Mouse (Mus musculus) limb, embryonic 10.5 days (tissue): Measurements from ENCODE around the gene Slc23a2. TPM values are rescaled to one million over a fixed set of nuclear protein-coding genes. Genes with fewer than 3 reads are reported as not detected.

Experiments
- DNase-seq: peaks from one replicate; pipeline ENCODE4 v3.0.0-alpha.2; 2017; ENCODE audit warnings: low spot score
- H3K27ac ChIP-seq: fragments of 300-500 bp; sonication (generic); 2 replicates; pipeline ENCODE4 v1.5.1; 2016; ENCODE audit warnings: mild to moderate bottlenecking
- H3K27me3 ChIP-seq: fragments of 300-500 bp; sonication (generic); 2 replicates; pipeline ENCODE4 v1.6.1; 2016; ENCODE audit warnings: low read depth, mild to moderate bottlenecking; ENCODE audit not compliant: poor library complexity, severe bottlenecking
- H3K36me3 ChIP-seq: fragments of 300-500 bp; sonication (generic); 2 replicates; pipeline ENCODE4 v1.6.1; 2016; ENCODE audit warnings: mild to moderate bottlenecking, moderate library complexity
- H3K4me1 ChIP-seq: fragments of 300-500 bp; sonication (generic); 2 replicates; pipeline ENCODE4 v1.6.1; 2016
- H3K4me3 ChIP-seq: fragments of 300-500 bp; sonication (generic); 2 replicates; pipeline ENCODE4 v1.5.1; 2016; ENCODE audit warnings: mild to moderate bottlenecking, moderate library complexity
- H3K9me3 ChIP-seq: fragments of 300-500 bp; sonication (generic); replicated peaks from 2 replicates; pipeline ENCODE4 v1.6.1; 2016; ENCODE audit warnings: mild to moderate bottlenecking
- WGBS: fragments of 180-500 bp; shearing (Covaris S2); methylation state at CpG from one replicate; pipeline ENCODE4 v1.1.7; 2016; 5-methylcytosine and 5-hydroxymethylcytosine counted together
- polyA plus RNA-seq: library from polyadenylated mRNA; unstranded; fragments of >200 nt; fragmentation: Nextera tagmentation; extraction: Ambion mirVana; gene quantifications from 2 replicates; pipeline ENCODE4 v1.2.1, GENCODE M21; 2016

The Slc23a2 gene
- polyA plus RNA-seq: 8.1 and 9.8 TPM in 2 replicates

DNA sequence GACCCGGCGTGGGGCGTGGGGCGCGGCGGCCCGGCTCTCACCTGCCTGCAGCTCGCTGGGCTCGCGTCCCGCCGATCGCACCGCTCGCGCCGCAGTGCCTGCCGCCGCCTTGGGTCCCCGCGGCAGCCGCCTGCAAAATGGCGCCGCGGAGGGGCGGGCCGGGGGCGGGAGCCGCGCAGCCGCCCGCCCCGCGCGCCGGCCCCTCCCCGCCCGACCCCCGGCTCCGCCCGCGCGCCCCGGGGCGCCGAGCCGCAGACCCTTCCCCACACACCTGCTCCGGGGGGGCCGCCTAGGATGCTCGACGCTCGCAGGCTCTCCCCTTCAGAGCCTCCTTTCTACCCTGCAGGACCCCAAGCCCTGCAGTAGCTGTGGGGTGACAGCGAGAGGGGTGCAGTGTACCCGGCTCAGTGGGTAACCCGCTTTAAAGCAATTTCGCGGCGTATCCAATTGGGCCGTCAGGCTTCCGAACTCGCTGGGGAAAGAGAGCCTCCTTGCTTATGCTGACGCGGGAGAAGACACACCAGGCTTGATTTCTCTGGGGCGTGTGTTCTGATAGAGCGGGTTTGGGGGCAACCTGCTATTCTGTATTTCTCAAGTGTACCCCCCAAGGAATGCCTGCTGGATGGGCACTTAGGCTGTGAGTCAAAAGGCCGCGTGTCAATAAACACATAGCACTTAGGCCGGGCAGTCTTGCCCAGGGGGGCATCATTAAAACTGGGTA, at the start of gene Slc23a2:
Gene Slc23a2 (minus strand): TSS at position 138 of the 721 bp plus-strand sequence.
- Histone ChIP-seq H3K27me3 (peaks cover 28% of the 10 kb centered on the region), H3K9me3 (no peaks in the 10 kb centered on the region), H3K4me1 (peaks cover 20% of the 10 kb centered on the region), H3K27ac (peak within 1 kb of the TSS; percentile 83), H3K36me3 (peaks cover 8% of the 10 kb centered on the region), H3K4me3 (peak within 1 kb of the TSS; percentile 85)
- peak; percentile 72 for DNase-seq
- WGBS: 1% methylated on average over 68 of the region's 68 CpGs

DNA sequence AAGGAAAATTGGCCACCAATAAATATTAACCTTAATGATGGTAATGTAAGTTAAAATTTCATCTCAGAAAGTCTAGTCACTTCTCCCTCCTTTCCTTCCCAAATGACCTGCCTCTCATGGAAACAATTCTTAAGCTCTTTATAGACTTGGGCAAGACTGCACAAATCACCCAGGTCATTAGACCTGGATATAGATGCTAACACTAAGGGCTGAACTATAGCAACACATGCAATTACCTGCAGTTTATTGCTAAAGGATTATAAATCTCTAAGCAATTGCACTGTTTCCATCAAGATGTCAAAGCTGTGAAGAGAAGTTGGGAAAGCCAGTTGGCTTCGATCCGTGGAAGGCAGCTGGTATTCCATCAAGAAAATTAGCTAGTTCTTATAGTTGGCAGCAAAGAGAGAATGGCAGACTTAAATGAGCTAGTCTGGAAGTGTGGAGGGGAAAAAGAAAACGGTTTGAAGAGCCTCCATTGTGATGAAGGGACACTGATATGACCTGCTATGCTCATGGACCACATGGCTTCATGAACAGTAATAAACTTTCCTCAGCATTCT, 45.8 kb upstream of the Slc23a2 start:
- H3K36me3 ChIP-seq: no peaks in the 10 kb centered on the region
- DNase-seq: no peak
- no peak overlapping the region for H3K27ac ChIP-seq
- H3K4me1 ChIP-seq: no peaks in the 10 kb centered on the region
- H3K9me3 ChIP-seq: no peaks in the 10 kb centered on the region
- 78% methylated on average over 3 of the region's 3 CpGs for WGBS
- no peak overlapping the region for H3K4me3 ChIP-seq
- H3K27me3 ChIP-seq: no peaks in the 10 kb centered on the region

DNA sequence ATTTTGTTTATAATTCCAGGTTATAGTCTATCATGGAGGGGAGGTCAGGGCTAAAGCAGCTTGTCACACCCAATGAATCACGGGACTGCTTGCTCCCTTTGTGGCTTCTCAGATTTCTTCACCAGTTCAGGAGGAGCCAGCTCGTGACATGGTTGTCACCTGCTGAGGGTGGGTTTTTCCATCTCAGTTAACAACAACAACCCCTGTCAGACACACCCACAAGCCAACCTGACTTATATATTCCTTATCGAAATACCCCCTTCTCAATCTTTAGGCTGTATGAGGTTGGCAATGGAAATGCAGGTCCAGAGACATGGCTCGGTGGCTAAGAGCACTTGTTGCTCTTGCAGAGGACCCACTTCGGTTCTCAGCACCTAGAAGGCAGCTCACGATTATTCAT, 39.0 kb upstream of the Slc23a2 start:
- no peak for DNase-seq

DNA sequence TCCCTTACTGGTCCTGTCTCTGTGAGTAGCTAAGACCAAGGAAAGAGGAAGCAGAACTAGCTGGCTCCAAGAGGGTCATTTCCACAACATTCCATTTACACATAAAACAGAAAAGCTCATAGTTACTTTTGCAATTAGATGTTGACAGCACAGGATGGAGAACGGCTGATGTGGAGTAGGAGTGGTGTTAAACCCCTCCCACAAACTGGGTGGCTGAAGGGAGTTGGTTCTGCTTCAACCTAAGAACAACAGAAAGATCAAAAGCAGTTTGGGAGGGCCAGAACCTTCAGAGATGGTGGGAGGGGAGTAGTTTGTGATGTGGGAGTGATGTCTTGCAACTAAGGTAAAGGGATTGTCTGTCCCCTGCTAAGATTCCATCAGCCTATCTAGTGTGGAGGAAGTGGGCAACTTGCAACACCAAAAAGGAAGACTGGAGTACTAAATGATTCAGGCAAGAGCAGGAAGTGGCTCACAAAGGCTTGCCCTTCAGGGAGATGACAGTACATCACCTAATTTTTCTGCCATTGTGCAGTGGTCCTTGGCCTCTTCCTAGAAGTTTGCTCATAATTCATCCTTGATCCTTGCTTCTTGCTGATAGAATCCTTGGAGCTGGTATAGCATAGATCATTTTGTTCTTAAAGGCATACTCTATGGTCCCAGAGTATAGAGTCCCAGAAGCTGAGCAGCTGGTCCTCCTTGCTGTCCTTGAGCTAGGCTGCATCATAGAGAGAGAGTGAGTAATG, 35.7 kb upstream of the Slc23a2 start:
- no peaks in the 10 kb centered on the region for H3K9me3 ChIP-seq
- 14% methylated on average over 1 of the region's 1 CpGs for WGBS
- H3K27me3 ChIP-seq: no peaks in the 10 kb centered on the region
- no peak for DNase-seq
- no peak overlapping the region for H3K27ac ChIP-seq
- H3K4me3 ChIP-seq: no peak overlapping the region
- H3K4me1 ChIP-seq: no peaks in the 10 kb centered on the region
- H3K36me3 ChIP-seq: no peaks in the 10 kb centered on the region

More for the DNA sequence above, 39.0 kb upstream of the Slc23a2 start:
- Histone ChIP-seq H3K4me1 (no peaks in the 10 kb centered on the region), H3K27me3 (no peaks in the 10 kb centered on the region), H3K9me3 (no peaks in the 10 kb centered on the region), H3K36me3 (no peaks in the 10 kb centered on the region), H3K4me3 (no peak overlapping the region), H3K27ac (no peak overlapping the region)
- WGBS: 67% methylated on average over 6 of the region's 6 CpGs

DNA sequence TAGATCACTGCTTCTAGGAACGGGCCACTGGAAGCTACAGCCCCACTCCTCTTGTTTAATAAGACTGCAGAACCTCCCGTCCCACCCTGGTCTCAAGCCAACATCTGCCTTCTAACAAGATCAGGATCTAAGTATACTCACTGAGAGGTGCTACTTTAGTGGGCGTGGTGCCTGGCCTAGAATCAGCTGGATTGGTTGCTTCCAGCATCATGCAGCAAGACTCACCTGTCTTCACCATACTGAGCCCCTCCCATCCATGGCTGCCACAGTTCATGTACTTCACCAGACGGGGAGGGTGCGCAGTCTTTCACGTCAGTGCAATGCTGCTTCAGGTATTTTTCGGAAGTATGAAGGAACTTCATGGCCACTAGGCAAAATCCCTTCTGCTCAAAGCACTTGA, 34.5 kb upstream of the Slc23a2 start:
- H3K9me3 ChIP-seq: no peaks in the 10 kb centered on the region
- 87% methylated on average over 7 of the region's 7 CpGs for WGBS
- no peak overlapping the region for H3K27ac ChIP-seq
- no peaks in the 10 kb centered on the region for H3K4me1 ChIP-seq
- no peak overlapping the region for H3K4me3 ChIP-seq
- H3K27me3 ChIP-seq: no peaks in the 10 kb centered on the region
- H3K36me3 ChIP-seq: no peaks in the 10 kb centered on the region
- no peak for DNase-seq

DNA sequence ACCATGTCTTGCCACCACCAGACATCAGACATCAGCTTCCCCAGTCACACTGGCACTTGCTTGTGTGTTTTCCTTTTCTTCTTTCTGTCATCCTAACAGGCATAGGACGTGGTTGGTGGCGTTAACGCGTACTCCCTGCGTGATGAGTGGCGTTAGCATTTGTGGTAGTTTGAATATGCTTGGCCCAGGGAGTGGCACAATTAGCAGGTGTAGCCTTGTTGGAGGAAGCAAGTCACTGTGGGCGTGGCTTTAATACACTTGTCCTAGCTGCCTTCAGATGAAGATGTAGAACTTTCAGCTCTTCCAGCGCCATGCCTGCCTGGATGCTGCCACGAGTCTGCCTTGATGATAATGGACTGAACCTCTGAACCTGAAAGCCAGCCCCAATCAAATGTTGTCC, 32.5 kb upstream of the Slc23a2 start:
- Histone ChIP-seq H3K27ac (no peak overlapping the region), H3K4me1 (no peaks in the 10 kb centered on the region), H3K9me3 (no peaks in the 10 kb centered on the region), H3K4me3 (no peak overlapping the region), H3K36me3 (no peaks in the 10 kb centered on the region), H3K27me3 (no peaks in the 10 kb centered on the region)
- no peak for DNase-seq
- 93% methylated on average over 9 of the region's 9 CpGs for WGBS

DNA sequence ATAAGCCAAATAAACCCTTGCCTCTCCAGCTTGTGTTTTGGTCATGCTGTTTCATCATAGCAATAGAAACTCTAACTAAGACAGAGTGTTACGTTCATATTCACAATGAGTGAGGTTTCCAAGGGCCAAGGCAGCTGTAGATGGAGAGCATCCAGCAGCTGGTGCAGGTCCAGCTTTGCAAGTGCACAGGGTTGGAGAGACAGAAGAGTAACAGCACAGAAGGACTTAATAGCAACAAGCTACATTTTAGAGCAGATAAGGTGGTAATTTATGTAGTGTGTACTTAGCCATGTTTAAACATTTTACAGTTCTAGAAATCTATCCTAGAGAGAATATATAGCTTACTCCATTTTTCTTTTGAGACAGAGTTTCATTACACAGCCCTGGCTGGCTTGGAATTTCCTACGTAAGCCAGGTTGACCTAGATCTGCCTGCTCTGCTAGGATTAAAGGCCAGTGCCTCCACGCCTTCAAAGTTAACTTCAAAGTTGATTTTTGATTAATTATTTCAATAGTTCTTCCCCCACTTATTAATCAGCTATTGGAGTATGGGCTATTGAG, 31.5 kb upstream of the Slc23a2 start:
- WGBS: 87% methylated on average over 3 of the region's 3 CpGs
- Histone ChIP-seq H3K4me1 (no peaks in the 10 kb centered on the region), H3K27ac (no peak overlapping the region), H3K36me3 (no peaks in the 10 kb centered on the region), H3K27me3 (no peaks in the 10 kb centered on the region), H3K4me3 (no peak overlapping the region), H3K9me3 (no peaks in the 10 kb centered on the region)
- DNase-seq: no peak

DNA sequence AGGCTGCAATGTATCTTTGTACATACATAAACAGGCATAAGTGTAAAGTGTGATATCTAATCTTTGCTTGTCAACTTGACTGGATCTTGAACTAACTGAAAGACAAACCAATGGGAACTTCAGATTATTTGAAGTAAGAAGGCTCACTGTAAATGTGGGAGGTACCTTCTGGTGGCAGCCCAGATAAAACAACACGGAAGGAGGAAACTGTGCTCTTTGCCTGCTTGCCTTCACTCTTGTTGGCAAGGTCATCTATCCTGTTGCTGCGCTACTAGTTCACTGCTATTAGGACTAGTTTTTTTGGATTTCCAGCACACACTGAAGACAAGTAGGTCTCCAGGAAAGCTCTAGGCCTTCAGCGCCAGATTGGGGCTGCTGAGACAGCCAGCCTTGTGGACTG, 29.1 kb upstream of the Slc23a2 start:
- no peaks in the 10 kb centered on the region for H3K9me3 ChIP-seq
- DNase-seq: no peak
- H3K27ac ChIP-seq: no peak overlapping the region
- no peaks in the 10 kb centered on the region for H3K36me3 ChIP-seq
- no peak overlapping the region for H3K4me3 ChIP-seq
- no peaks in the 10 kb centered on the region for H3K27me3 ChIP-seq
- WGBS: 93% methylated on average over 3 of the region's 3 CpGs
- no peaks in the 10 kb centered on the region for H3K4me1 ChIP-seq

DNA sequence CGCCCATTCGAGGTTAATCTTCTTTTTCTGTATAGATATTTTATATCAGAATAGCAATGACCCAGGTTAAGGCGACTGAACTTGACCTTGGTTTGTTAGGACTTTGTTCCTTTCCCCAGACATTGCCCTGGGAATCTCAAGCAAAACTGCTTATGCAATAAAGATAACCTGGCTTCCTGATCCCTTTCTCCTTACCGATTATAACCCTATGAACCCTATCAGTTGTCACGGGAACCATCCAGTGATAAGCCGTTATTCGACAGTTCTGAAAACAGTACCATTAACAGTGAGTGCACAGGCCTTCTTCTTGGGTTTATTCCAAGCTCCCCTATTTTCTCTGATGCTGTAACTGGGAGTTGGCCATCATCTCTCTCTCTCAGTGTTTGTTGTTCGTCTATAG, 27.0 kb upstream of the Slc23a2 start:
- DNase-seq: no peak
- no peak overlapping the region for H3K27ac ChIP-seq
- WGBS: 88% methylated on average over 8 of the region's 8 CpGs

DNA sequence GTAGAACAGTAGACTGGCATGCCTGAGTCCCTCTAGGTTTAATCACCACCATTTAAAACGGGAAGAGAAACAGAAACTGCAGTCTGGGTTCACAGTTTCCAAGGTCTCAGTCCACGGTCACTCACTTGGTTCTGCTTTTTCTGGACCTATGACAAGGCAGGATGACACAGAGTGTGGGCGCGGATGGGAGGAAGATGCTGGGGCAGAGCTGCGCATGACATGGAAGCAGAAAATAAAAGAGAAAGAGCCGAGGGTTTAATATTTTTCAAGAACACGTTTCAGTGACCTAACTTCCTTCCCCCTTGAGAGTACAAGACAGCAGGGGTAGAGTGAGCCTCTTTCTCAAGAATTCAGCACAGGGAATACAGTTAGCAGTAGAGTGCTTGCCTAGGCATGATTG, 24.2 kb upstream of the Slc23a2 start:
- WGBS: 87% methylated on average over 7 of the region's 7 CpGs
- DNase-seq: no peak
- Histone ChIP-seq H3K27ac (no peak overlapping the region), H3K4me3 (no peak overlapping the region), H3K36me3 (no peaks in the 10 kb centered on the region), H3K9me3 (no peaks in the 10 kb centered on the region), H3K4me1 (no peaks in the 10 kb centered on the region), H3K27me3 (no peaks in the 10 kb centered on the region)

More for the DNA sequence above, 27.0 kb upstream of the Slc23a2 start:
- H3K4me1 ChIP-seq: no peaks in the 10 kb centered on the region
- no peak overlapping the region for H3K4me3 ChIP-seq
- no peaks in the 10 kb centered on the region for H3K27me3 ChIP-seq
- H3K9me3 ChIP-seq: no peaks in the 10 kb centered on the region
- no peaks in the 10 kb centered on the region for H3K36me3 ChIP-seq

DNA sequence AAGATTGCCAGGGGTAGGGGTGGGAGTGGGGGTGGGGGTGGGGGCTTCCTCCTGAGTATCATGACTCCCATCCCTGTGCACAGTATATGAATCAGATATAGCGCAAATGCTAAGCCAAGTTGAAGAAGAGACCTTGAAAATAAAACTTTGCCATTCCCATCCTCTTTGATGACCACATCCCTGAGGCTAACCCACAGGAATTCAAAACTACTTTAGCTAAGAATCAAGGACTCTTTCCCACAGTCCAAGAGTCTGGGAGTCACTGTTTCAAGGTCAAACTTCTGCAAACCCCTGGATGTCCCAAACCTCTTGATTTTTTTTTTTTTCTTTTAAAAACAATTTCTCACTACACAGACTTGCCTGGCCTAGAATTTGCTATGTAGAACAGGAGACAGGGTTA, 18.7 kb upstream of the Slc23a2 start:
- no peaks in the 10 kb centered on the region for H3K36me3 ChIP-seq
- H3K4me3 ChIP-seq: no peak overlapping the region
- H3K4me1 ChIP-seq: no peaks in the 10 kb centered on the region
- 100% methylated on average over 1 of the region's 1 CpGs for WGBS
- no peak overlapping the region for H3K27ac ChIP-seq
- H3K27me3 ChIP-seq: no peaks in the 10 kb centered on the region
- DNase-seq: no peak
- no peaks in the 10 kb centered on the region for H3K9me3 ChIP-seq

DNA sequence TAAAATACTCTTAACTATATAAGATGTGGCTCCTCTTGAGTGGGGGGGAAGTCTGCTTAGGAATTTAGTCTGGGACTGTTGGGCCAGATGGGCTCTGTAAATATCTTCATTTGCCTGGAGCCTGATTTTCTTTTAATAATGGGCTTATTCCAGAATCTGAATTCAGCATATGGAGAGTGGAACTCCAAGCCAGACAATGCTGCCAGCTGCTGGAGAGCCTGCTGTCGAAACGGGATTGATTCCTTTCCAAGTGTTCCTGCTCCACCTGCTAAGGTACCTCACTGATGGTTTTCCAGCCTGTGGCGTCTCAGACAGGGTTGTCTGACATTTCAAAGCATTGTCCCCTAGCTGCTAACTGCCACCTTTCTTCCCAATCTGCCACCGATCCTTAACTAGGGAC, 12.6 kb upstream of the Slc23a2 start:
- no peaks in the 10 kb centered on the region for H3K27me3 ChIP-seq
- no peaks in the 10 kb centered on the region for H3K4me1 ChIP-seq
- no peak for DNase-seq
- H3K27ac ChIP-seq: no peak overlapping the region
- H3K4me3 ChIP-seq: no peak overlapping the region
- no peaks in the 10 kb centered on the region for H3K9me3 ChIP-seq
- no peaks in the 10 kb centered on the region for H3K36me3 ChIP-seq
- 66% methylated on average over 4 of the region's 4 CpGs for WGBS

DNA sequence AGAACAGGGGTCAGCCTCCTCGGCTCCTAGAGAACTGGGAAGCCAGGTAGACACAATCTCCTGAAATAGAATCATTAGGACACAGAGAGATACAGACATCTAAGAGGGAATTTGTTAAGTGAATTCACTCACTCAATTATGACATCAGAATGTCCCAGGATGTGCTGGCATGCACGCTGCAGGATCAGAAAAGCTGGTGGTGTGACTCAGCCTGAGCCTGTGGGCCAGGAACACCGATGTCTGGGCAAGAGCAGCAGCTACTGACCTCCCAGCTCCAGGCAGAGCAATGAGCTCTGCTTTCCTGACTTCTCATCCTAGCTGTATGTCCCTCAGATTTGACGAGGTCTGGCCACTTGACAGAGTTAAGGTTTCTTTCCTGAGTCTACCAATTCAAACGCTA, 7.8 kb upstream of the Slc23a2 start:
- WGBS: 58% methylated on average over 5 of the region's 5 CpGs

More for the DNA sequence above, 7.8 kb upstream of the Slc23a2 start:
- Histone ChIP-seq H3K9me3 (no peaks in the 10 kb centered on the region), H3K4me3 (no peak overlapping the region), H3K27me3 (no peaks in the 10 kb centered on the region), H3K36me3 (no peaks in the 10 kb centered on the region), H3K27ac (no peak overlapping the region), H3K4me1 (no peaks in the 10 kb centered on the region)
- no peak for DNase-seq
